Mouse (Mus musculus) kidney, embryonic 15.5 days (tissue): ENCODE results near the gene Shank3. TPM values are rescaled to one million over a fixed set of nuclear protein-coding genes. Genes with fewer than 3 reads are reported as not detected.

Source experiments
- ATAC-seq: fragments of 200-750 bp; cut with Nextera tagmentation; replicated peaks from 2 replicates; pipeline ENCODE4 v1.8.0; 2017; ENCODE audit warnings: moderate TSS enrichment; ENCODE audit not compliant: low FRiP score
- H3K27ac ChIP-seq: fragments of 300-500 bp; sonication (generic); 2 replicates; pipeline ENCODE4 v1.5.1; 2015; ENCODE audit warnings: mild to moderate bottlenecking, inconsistent platforms
- H3K27me3 ChIP-seq: fragments of 300-500 bp; sonication (generic); 2 replicates; pipeline ENCODE4 v1.6.1; 2015; ENCODE audit warnings: inconsistent platforms
- H3K36me3 ChIP-seq: fragments of 300-500 bp; sonication (generic); 2 replicates; pipeline ENCODE4 v1.6.1; 2015; ENCODE audit warnings: inconsistent platforms
- H3K4me1 ChIP-seq: fragments of 300-500 bp; sonication (generic); 2 replicates; pipeline ENCODE4 v1.6.1; 2015; ENCODE audit warnings: inconsistent platforms
- H3K4me2 ChIP-seq: fragments of 300-500 bp; sonication (generic); 2 replicates; pipeline ENCODE4 v1.6.1; 2015; ENCODE audit warnings: moderate library complexity, mild to moderate bottlenecking, inconsistent platforms
- H3K4me3 ChIP-seq: fragments of 300-500 bp; sonication (generic); replicated peaks from 2 replicates; pipeline ENCODE4 v1.5.1; 2015; ENCODE audit warnings: mild to moderate bottlenecking, inconsistent platforms
- H3K9ac ChIP-seq: fragments of 300-500 bp; sonication (generic); 2 replicates; pipeline ENCODE4 v1.6.1; 2015; ENCODE audit warnings: mild to moderate bottlenecking, inconsistent platforms
- H3K9me3 ChIP-seq: fragments of 300-500 bp; sonication (generic); replicated peaks from 2 replicates; pipeline ENCODE4 v1.6.1; 2016; ENCODE audit warnings: inconsistent platforms
- WGBS: fragments of 180-500 bp; shearing (Covaris S2); methylation state at CpG from one replicate; pipeline ENCODE4 v1.1.7; 2015; ENCODE audit warnings: mixed read lengths; 5-methylcytosine and 5-hydroxymethylcytosine counted together
- polyA plus RNA-seq: library from polyadenylated mRNA; unstranded; fragments of >200 nt; fragmentation: Nextera tagmentation; extraction: Ambion mirVana; gene quantifications from 2 replicates; pipeline ENCODE4 v1.2.1, GENCODE M21; 2015

The Shank3 gene
- polyA plus RNA-seq, 1 experiment from 2014 or later = 2.2 TPM

DNA sequence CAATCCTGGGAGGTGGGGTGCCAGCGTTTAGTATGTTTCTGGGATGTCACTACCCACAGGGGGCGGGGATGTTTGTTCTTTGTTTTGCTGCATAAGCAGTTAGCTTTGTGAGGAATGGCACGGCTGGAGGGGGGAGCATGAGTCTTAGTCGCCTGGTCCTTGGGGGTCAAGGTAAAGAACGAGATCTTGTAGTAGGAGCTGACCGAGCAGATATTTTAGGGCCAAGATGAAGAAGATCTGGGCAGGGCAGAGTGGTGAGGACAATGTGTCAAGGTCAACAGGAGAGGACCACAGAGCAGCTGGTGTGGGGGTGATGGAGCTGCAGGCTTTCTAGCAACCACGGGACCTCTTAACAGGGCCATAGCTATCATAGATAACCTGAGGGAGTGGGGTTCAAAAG, 28.0 kb downstream of the Shank3 start:
- H3K27ac ChIP-seq = no peak overlapping the region
- H3K36me3 ChIP-seq = no peaks in the 10 kb centered on the region
- H3K27me3 ChIP-seq = peaks cover 44% of the 10 kb centered on the region
- no peak overlapping the region for H3K4me2 ChIP-seq
- H3K4me3 ChIP-seq = no peak overlapping the region
- no peak for ATAC-seq
- WGBS = 80% methylated on average over 7 of the region's 7 CpGs
- no peak overlapping the region for H3K9ac ChIP-seq
- peaks cover 13% of the 10 kb centered on the region for H3K4me1 ChIP-seq
- no peaks in the 10 kb centered on the region for H3K9me3 ChIP-seq

DNA sequence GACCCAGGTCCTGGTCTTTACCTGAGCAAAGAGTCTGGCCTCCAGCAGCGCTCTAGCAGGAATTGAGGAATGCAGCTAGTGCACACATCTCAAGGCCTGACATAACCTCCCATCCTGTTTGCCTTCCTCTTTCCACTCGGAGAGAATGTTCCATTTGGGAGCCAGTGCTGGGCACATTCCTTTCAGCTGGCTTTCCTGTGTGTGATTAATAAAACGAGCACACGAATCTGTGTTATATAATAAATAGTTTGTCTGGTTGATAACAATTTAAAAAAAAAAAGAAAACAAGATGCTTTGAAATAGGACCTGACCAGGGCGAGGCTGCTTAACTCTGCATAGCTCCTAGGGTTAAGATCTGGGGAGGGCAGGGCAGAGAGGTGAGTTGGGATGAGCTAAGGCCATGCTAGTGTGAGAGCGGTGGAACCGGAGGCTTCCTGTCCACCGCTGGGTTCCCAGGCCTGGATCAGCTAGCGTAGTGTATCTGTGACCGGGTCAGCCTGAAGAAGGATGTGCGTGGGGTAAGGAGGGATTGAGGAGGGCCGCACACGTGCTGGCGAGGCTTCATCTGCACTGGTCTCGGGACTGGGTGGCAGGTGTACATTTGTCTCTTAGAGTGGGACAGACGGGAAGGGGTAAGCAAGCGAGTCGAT, 28.9 kb downstream of the Shank3 start:
- WGBS = 85% methylated on average over 18 of the region's 18 CpGs
- no peak overlapping the region for H3K4me3 ChIP-seq
- H3K9me3 ChIP-seq = no peaks in the 10 kb centered on the region
- H3K4me1 ChIP-seq = peaks cover 14% of the 10 kb centered on the region
- no peak overlapping the region for H3K4me2 ChIP-seq
- peaks cover 35% of the 10 kb centered on the region for H3K27me3 ChIP-seq
- H3K27ac ChIP-seq = no peak overlapping the region
- H3K36me3 ChIP-seq = 0 out of 2 replicates have a peak, but pooled peaks cover 7% of the 10 kb centered on the region
- no peak overlapping the region for H3K9ac ChIP-seq
- ATAC-seq = no peak

- WGBS = 94% methylated on average over 10 of the region's 10 CpGs
- no peak overlapping the region for H3K4me2 ChIP-seq
- no peak overlapping the region for H3K9ac ChIP-seq
- ATAC-seq = no peak
- 0 out of 2 replicates have a peak, but pooled peaks cover 7% of the 10 kb centered on the region for H3K36me3 ChIP-seq
- H3K27ac ChIP-seq = no peak overlapping the region
- no peaks in the 10 kb centered on the region for H3K9me3 ChIP-seq
- peaks cover 10% of the 10 kb centered on the region for H3K4me1 ChIP-seq
- peaks cover 32% of the 10 kb centered on the region for H3K27me3 ChIP-seq
- no peak overlapping the region for H3K4me3 ChIP-seq
Observed at GRCm38 (mm10) chr15:89528923-89529322, 29.5 kb downstream of the Shank3 start.

GRCm38 (mm10) chr15:89530336-89530735, 30.9 kb downstream of the Shank3 start:
- Histone ChIP-seq H3K9me3 (no peaks in the 10 kb centered on the region), H3K27me3 (peaks cover 18% of the 10 kb centered on the region), H3K27ac (no peak overlapping the region), H3K9ac (no peak overlapping the region), H3K4me1 (peaks cover 2% of the 10 kb centered on the region; the same call in 1 of the 2 replicates), H3K4me3 (no peak overlapping the region), H3K4me2 (no peak overlapping the region), H3K36me3 (0 out of 2 replicates have a peak, but pooled peaks cover 7% of the 10 kb centered on the region)
- no peak for ATAC-seq
- 11% methylated on average over 4 of the region's 4 CpGs for WGBS

DNA sequence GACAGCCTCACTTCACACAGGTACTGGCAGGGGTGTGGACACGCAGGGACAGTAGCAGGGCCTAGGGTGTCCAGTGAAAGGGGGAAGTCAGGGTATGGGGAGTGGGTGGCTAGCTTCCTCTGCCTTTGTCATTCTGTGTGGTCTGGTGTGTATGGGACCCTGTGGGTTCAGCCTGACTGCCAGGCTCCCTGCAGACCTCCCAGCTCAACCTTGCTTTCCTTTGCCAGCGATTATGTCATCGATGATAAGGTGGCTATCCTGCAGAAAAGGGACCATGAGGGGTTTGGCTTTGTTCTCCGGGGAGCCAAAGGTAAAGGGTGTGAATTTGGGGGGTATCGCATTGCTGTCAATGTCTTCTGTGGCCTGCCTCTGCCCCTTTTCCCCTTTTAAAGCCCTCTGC, 32.0 kb downstream of the Shank3 start:
- 0 out of 2 replicates have a peak, but pooled peaks cover 7% of the 10 kb centered on the region for H3K36me3 ChIP-seq
- H3K27me3 ChIP-seq = peaks cover 12% of the 10 kb centered on the region
- no peak overlapping the region for H3K27ac ChIP-seq
- 92% methylated on average over 5 of the region's 5 CpGs for WGBS
- no peaks in the 10 kb centered on the region for H3K9me3 ChIP-seq
- no peak overlapping the region for H3K9ac ChIP-seq
- no peak for ATAC-seq
- no peak overlapping the region for H3K4me2 ChIP-seq
- no peak overlapping the region for H3K4me3 ChIP-seq
- H3K4me1 ChIP-seq = peaks cover 2% of the 10 kb centered on the region; the same call in 1 of the 2 replicates

DNA sequence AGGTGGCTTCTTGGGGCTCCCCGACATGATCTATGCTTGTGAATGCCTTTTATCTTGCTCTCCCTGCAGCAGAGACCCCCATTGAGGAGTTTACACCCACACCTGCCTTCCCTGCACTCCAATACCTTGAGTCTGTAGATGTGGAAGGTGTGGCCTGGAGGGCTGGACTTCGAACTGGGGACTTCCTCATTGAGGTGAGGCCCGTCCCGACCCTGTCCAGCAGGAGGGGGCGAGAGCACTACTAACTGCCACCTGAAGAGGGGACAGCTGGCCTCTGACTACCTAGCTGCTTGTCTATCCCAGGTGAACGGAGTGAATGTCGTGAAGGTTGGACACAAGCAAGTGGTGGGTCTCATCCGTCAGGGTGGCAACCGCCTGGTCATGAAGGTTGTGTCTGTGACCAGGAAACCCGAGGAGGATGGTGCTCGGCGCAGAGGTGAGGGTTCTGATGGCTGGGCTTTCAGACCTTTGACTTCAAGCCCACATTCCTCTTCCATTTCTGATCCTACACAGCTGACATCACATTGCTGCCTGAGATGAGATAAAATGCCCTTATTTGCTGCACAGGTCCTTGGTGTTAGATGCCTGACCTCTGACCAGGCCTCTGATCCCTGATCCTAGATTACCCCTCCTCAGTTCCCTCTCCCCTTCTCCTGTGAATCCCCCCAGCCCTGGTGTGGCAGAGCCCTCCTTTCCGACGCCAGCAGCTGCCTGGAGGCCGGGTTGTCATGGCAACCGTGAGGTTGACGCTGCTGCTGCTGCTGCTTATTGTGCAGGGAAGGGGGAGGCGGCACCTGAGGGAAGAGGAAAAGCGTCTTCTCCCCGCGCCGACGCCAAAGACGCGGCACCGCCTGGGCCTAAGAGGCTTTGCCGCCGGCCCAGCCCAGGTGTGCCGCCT, 32.9 kb downstream of the Shank3 start:
- Histone ChIP-seq H3K4me1 (peaks cover 2% of the 10 kb centered on the region; the same call in 1 of the 2 replicates), H3K9ac (no peak overlapping the region), H3K36me3 (0 out of 2 replicates have a peak, but pooled peaks cover 7% of the 10 kb centered on the region), H3K27ac (no peak overlapping the region), H3K4me2 (peak overlapping the region; percentile 44), H3K9me3 (no peaks in the 10 kb centered on the region), H3K27me3 (peaks cover 12% of the 10 kb centered on the region), H3K4me3 (no peak overlapping the region)
- peak; percentile 23; the same call in 1 of the 2 replicates for ATAC-seq
- WGBS = 35% methylated on average over 29 of the region's 29 CpGs

DNA sequence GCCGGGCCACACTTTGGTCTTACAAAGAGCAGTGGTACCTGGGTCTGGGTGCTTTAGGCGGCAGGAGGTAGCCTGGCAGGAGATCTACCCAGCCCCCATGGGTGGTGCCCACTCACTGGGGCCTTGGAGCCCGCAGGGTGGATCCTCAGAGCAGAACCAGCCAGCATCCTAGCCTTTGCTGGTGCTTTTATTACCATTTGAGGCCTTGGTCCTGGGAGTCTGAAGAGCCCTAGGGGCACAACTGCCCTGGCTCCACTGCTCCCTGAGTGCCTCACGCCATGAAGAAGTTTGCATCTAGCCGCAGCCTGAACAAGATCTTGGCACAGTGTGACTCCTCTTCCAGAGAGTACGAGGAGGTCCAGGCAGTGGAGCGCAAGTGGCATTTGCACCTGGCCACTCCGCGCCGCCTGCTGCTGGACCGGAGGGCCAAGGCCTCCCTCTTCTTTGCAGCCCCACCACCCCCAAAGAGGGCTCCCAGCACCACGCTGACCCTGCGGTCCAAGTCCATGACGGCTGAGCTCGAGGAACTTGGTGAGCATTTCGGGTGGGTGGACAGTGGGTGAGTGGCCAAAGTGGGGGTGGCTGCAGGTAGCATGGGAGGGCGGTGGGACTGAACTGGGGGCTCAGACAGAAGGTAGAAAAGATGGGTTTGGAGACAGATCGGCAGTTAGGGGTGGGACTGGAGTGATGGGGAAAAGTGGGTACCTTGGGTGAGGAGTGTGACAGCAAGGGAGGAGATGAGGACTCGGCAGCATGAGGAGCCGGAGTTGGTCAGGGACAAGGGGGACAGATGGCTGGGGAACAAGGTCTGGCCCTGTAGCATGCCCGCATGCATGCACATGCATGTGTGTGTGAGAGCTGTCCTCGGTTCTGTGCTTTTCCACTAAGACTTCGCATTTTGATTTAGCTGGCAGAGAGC, 33.8 kb downstream of the Shank3 start:
- H3K9me3 ChIP-seq = no peaks in the 10 kb centered on the region
- no peak overlapping the region for H3K4me3 ChIP-seq
- H3K36me3 ChIP-seq = 0 out of 2 replicates have a peak, but pooled peaks cover 7% of the 10 kb centered on the region
- H3K4me1 ChIP-seq = peaks cover 2% of the 10 kb centered on the region; the same call in 1 of the 2 replicates
- H3K27ac ChIP-seq = no peak overlapping the region
- H3K4me2 ChIP-seq = peak overlapping the region; percentile 44
- WGBS = 78% methylated on average over 23 of the region's 23 CpGs
- peaks cover 12% of the 10 kb centered on the region for H3K27me3 ChIP-seq
- ATAC-seq = 0 out of 2 replicates have a peak, but pooled peaks have one; percentile 2
- no peak overlapping the region for H3K9ac ChIP-seq

GRCm38 (mm10) chr15:89533843-89534207, 34.4 kb downstream of the Shank3 start:
- Histone ChIP-seq H3K27me3 (peaks cover 12% of the 10 kb centered on the region), H3K36me3 (0 out of 2 replicates have a peak, but pooled peaks cover 7% of the 10 kb centered on the region), H3K27ac (no peak overlapping the region), H3K4me2 (no peak overlapping the region), H3K9ac (no peak overlapping the region), H3K9me3 (no peaks in the 10 kb centered on the region), H3K4me3 (no peak overlapping the region), H3K4me1 (peaks cover 2% of the 10 kb centered on the region; the same call in 1 of the 2 replicates)
- 89% methylated on average over 10 of the region's 10 CpGs for WGBS
- no peak for ATAC-seq

- 90% methylated on average over 7 of the region's 7 CpGs for WGBS
- H3K4me1 ChIP-seq = peaks cover 18% of the 10 kb centered on the region
- no peak overlapping the region for H3K4me2 ChIP-seq
- peaks cover 20% of the 10 kb centered on the region for H3K36me3 ChIP-seq
- no peak for ATAC-seq
- H3K9ac ChIP-seq = no peak overlapping the region
- no peak overlapping the region for H3K27ac ChIP-seq
- H3K4me3 ChIP-seq = no peak overlapping the region
- H3K9me3 ChIP-seq = no peaks in the 10 kb centered on the region
- peaks cover 26% of the 10 kb centered on the region for H3K27me3 ChIP-seq
Observed at GRCm38 (mm10) chr15:89544171-89544570, 44.7 kb downstream of the Shank3 start.

- H3K4me1 ChIP-seq = peaks cover 18% of the 10 kb centered on the region
- 39% methylated on average over 8 of the region's 8 CpGs for WGBS
Observed at GRCm38 (mm10) chr15:89547321-89547720, 47.9 kb downstream of the Shank3 start.

More at GRCm38 (mm10) chr15:89547321-89547720, 47.9 kb downstream of the Shank3 start:
- Histone ChIP-seq H3K4me3 (peak overlapping the region; percentile 44), H3K27ac (no peak overlapping the region), H3K9ac (peak overlapping the region; percentile 46; the same call in 1 of the 2 replicates), H3K9me3 (no peaks in the 10 kb centered on the region), H3K36me3 (peaks cover 28% of the 10 kb centered on the region), H3K4me2 (peak overlapping the region; percentile 84), H3K27me3 (peaks cover 29% of the 10 kb centered on the region)
- ATAC-seq = peak; percentile 7
